Mouse (Mus musculus) erythroblast, embryonic 14.5 days (primary cell): ENCODE measurements around the gene Mapk10. TPM values are rescaled to one million over a fixed set of nuclear protein-coding genes. Genes with fewer than 3 reads are reported as not detected.

Experiments used
- H3K27me3 ChIP-seq: 2 replicates; pipeline ENCODE4 v1.6.1; 2012; ENCODE audit warnings: inconsistent platforms; ENCODE audit not compliant: control insufficient read depth
- H3K36me3 ChIP-seq: 2 replicates; pipeline ENCODE4 v1.6.1; 2012; ENCODE audit warnings: mild to moderate bottlenecking, inconsistent platforms; ENCODE audit not compliant: control insufficient read depth
- H3K4me1 ChIP-seq: 2 replicates; pipeline ENCODE4 v1.6.1; 2012; ENCODE audit warnings: inconsistent platforms; ENCODE audit not compliant: control insufficient read depth
- H3K4me3 ChIP-seq: replicated peaks from 2 replicates; pipeline ENCODE3; 2012; ENCODE audit warnings: moderate library complexity, mild to moderate bottlenecking, inconsistent platforms
- H3K9me3 ChIP-seq: 2 replicates; pipeline ENCODE4 v1.6.1; 2012; ENCODE audit warnings: low read length, inconsistent platforms, mixed read lengths; ENCODE audit not compliant: control insufficient read depth
- GATA1 ChIP-seq: IDR thresholded peaks from 2 replicates; pipeline ENCODE4 v1.6.1; 2012; ENCODE audit warnings: low read length, inconsistent platforms, mixed read lengths
- TAL1 ChIP-seq: IDR thresholded peaks from 3 replicates; pipeline ENCODE4 v1.6.1; 2012; ENCODE audit warnings: low read length, inconsistent platforms, mixed read lengths
- polyA plus RNA-seq: library from polyadenylated mRNA; stranded (reverse); fragments of >175 nt; gene quantifications from 2 replicates; pipeline ENCODE4 v1.2.3, GENCODE M21; 2012

Mapk10 gene
- polyA plus RNA-seq, 1 experiment: not detected

DNA sequence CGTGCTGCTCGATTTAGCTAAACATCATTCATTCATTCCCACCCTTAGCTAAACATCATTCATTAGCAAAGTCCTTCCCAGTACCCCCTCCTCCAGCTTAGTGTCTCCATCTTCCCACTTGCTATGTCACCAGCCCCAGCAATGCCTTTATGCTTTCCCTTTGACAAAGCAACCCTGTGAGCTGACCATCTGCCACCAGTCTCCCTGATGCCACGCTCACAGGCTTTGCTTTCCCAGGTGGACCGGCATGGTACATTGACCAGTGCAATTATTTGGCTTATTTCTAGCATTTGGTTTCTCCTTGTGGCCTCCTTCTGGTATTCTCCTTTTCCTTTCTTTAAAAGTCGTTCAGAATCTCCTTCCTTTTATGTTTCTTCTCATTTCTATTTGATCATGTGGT, 284.3 kb downstream of the Mapk10 start:
- peaks cover 20% of the 10 kb centered on the region for H3K9me3 ChIP-seq
- H3K27me3 ChIP-seq: no peaks in the 10 kb centered on the region
- no peak overlapping the region for H3K4me3 ChIP-seq
- H3K36me3 ChIP-seq: no peaks in the 10 kb centered on the region
- TF ChIP-seq TAL1 (no peak), GATA1 (no peak)
- H3K4me1 ChIP-seq: no peaks in the 10 kb centered on the region

- Histone ChIP-seq H3K36me3 (no peaks in the 10 kb centered on the region), H3K9me3 (peaks cover 33% of the 10 kb centered on the region), H3K27me3 (no peaks in the 10 kb centered on the region), H3K4me1 (no peaks in the 10 kb centered on the region), H3K4me3 (no peak overlapping the region)
- TF ChIP-seq TAL1 (no peak), GATA1 (no peak)
Observed at GRCm38 (mm10) chr5:102920199-102920598, 290.9 kb downstream of the Mapk10 start.

GRCm38 (mm10) chr5:102905441-102906211, 305.5 kb downstream of the Mapk10 start:
- H3K4me1 ChIP-seq: no peaks in the 10 kb centered on the region
- H3K9me3 ChIP-seq: peaks cover 8% of the 10 kb centered on the region
- no peak overlapping the region for H3K4me3 ChIP-seq
- H3K27me3 ChIP-seq: no peaks in the 10 kb centered on the region
- TF ChIP-seq TAL1: no peak
- no peak for TF ChIP-seq GATA1
- H3K36me3 ChIP-seq: no peaks in the 10 kb centered on the region

DNA sequence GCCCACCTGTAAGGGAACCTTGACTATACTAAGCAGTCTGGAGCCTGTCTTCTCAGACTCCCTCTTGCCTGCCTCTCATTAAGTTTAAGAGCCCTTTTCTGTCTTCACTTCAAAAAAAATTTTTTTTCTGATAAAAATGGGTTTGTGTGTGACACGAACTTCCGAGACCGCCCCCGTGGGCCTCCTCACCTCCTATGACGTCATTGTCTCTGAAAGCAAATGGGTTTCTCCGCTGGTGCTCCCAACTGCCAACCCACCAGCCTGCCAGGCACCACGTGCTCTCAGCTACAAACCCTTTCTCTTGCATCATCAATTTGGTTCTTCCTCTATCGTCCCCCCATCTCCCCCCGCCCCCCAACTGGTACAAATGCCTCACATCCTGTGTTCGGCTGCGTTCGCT, 307.1 kb downstream of the Mapk10 start:
- H3K27me3 ChIP-seq: no peaks in the 10 kb centered on the region
- peaks cover 11% of the 10 kb centered on the region for H3K9me3 ChIP-seq
- no peaks in the 10 kb centered on the region for H3K4me1 ChIP-seq
- H3K36me3 ChIP-seq: no peaks in the 10 kb centered on the region
- no peak overlapping the region for H3K4me3 ChIP-seq
- TF ChIP-seq TAL1 (no peak), GATA1 (no peak)

- Histone ChIP-seq H3K9me3 (peaks cover 15% of the 10 kb centered on the region), H3K36me3 (no peaks in the 10 kb centered on the region; the same call in 1 of the 2 replicates), H3K4me3 (no peak overlapping the region), H3K27me3 (no peaks in the 10 kb centered on the region), H3K4me1 (no peaks in the 10 kb centered on the region)
- TF ChIP-seq GATA1 (no peak), TAL1 (no peak)
Observed at GRCm38 (mm10) chr5:102903487-102903886, 307.6 kb downstream of the Mapk10 start.

DNA sequence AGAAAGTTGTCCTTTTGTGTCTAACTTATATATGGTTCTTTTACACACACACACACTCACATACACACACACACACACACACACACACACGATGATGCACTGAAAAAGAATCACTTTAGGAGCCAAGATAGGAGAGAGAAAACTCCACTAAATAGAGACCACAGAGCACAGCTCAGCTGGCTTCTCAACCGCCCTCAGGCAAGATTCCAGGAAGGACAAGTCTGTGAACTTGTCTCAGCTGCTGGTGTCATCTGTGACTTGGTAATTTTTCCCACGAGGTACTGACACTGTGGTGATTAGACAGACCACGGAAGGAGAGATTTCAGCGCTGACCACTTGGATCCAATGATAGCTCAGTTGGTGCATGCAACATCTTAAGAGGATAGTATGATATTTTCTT, 310.0 kb downstream of the Mapk10 start:
- no peak for TF ChIP-seq GATA1
- no peak for TF ChIP-seq TAL1
- H3K36me3 ChIP-seq: no peaks in the 10 kb centered on the region; the same call in 1 of the 2 replicates
- H3K9me3 ChIP-seq: peaks cover 12% of the 10 kb centered on the region
- H3K4me3 ChIP-seq: no peak overlapping the region
- no peaks in the 10 kb centered on the region for H3K27me3 ChIP-seq
- H3K4me1 ChIP-seq: no peaks in the 10 kb centered on the region

DNA sequence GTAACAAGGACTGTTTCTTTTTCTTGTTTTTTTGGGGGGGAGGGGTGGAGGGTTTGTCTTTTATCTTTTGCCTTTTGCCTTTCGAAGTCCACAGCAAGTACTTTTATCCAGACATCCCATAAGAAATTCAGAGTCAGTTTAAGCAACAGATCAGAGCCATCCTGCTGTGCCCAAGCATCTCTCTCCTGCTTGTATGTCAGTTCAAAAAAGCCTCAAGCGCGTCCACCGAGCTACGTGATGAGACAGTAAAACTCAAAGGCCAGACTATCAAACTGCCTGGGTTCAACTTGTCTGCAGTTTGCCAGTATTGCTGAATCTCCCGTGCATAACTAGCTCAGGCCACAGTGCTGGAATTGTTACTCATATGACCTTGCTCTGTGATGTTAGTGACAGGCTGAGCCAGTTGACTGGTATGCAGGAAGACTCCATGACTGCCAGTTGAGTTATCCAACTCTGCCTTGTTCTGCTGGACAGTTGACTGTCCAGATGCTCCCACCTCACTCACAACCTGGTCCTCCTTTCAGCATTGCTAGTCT, 311.4 kb downstream of the Mapk10 start:
- TF ChIP-seq TAL1: no peak
- TF ChIP-seq GATA1: no peak
- H3K4me1 ChIP-seq: no peaks in the 10 kb centered on the region
- H3K27me3 ChIP-seq: no peaks in the 10 kb centered on the region
- no peak overlapping the region for H3K4me3 ChIP-seq
- H3K36me3 ChIP-seq: no peaks in the 10 kb centered on the region; the same call in 1 of the 2 replicates
- peaks cover 12% of the 10 kb centered on the region for H3K9me3 ChIP-seq

- Histone ChIP-seq H3K4me3 (no peak overlapping the region), H3K36me3 (no peaks in the 10 kb centered on the region; the same call in 1 of the 2 replicates), H3K4me1 (no peaks in the 10 kb centered on the region), H3K27me3 (no peaks in the 10 kb centered on the region), H3K9me3 (peaks cover 9% of the 10 kb centered on the region)
- TF ChIP-seq TAL1 (no peak), GATA1 (no peak)
Observed at GRCm38 (mm10) chr5:102898301-102898700, 312.8 kb downstream of the Mapk10 start.

- peaks cover 10% of the 10 kb centered on the region for H3K9me3 ChIP-seq
- H3K36me3 ChIP-seq: no peaks in the 10 kb centered on the region; the same call in 1 of the 2 replicates
- no peaks in the 10 kb centered on the region for H3K27me3 ChIP-seq
- no peaks in the 10 kb centered on the region for H3K4me1 ChIP-seq
- TF ChIP-seq TAL1 (no peak), GATA1 (no peak)
- no peak overlapping the region for H3K4me3 ChIP-seq
Observed at GRCm38 (mm10) chr5:102892226-102892625, 318.9 kb downstream of the Mapk10 start.

DNA sequence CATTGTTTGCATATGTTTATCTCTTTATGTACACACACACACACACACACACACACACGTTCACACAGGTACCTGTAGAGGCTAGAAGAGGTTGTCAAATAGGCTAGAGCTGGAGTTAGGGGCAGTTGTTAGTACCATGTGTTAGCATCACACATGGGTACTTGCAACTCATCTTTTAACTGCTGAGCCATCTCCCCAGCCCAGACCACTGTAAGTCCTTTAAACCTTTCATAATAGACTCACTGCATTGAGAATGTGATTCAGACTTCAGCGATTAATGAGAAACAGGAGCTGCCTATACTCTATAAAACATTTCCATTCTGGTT, 322.0 kb downstream of the Mapk10 start:
- Histone ChIP-seq H3K4me3 (no peak overlapping the region), H3K36me3 (no peaks in the 10 kb centered on the region; the same call in 1 of the 2 replicates), H3K4me1 (no peaks in the 10 kb centered on the region), H3K9me3 (peaks cover 10% of the 10 kb centered on the region), H3K27me3 (no peaks in the 10 kb centered on the region)
- TF ChIP-seq TAL1: no peak
- no peak for TF ChIP-seq GATA1
